Mouse (Mus musculus) CH12.LX (cell line): Measurements from ENCODE around the gene Pola2.

Experiments
- CHD2 ChIP-seq: IDR thresholded peaks from 2 replicates; pipeline ENCODE4 v1.6.1; 2011; ENCODE audit warnings: low read length, improper control_type of control experiment
- CTCF ChIP-seq, 2 experiments: IDR thresholded peaks in 1 of 2; conservative IDR thresholded peaks in 1 of 2; 2 replicates each; pipeline ENCODE4 v1.5.1; 2011 to 2012; ENCODE audit warnings: low read depth in 2 of 2, low read length in 2 of 2, improper control_type of control experiment in 1 of 2, inconsistent platforms in 1 of 2, mild to moderate bottlenecking in 1 of 2, moderate library complexity in 1 of 2
- ELF1 ChIP-seq: IDR thresholded peaks from 2 replicates; pipeline ENCODE4 v1.6.1; 2014; ENCODE audit warnings: low read depth, mild to moderate bottlenecking, inconsistent platforms, low read length, improper control_type of control experiment
- HCFC1 ChIP-seq: IDR thresholded peaks from 2 replicates; pipeline ENCODE4 v1.6.1; 2012; ENCODE audit warnings: low read depth, mild to moderate bottlenecking, inconsistent platforms, low read length, improper control_type of control experiment
- MAX ChIP-seq: IDR thresholded peaks from 2 replicates; pipeline ENCODE4 v1.6.1; 2011; ENCODE audit warnings: low read length, improper control_type of control experiment
- POLR2AphosphoS2 ChIP-seq: IDR thresholded peaks from 2 replicates; pipeline ENCODE4 v1.6.1; 2011; ENCODE audit warnings: low read depth, low read length, improper control_type of control experiment

- TF ChIP-seq CTCF (conservative IDR thresholded peaks at IDR 0.05 in 1 of 2, IDR thresholded peaks at IDR 0.05 in 1 of 2; ENCODE audit: low read depth in 2 of 2, low read length in 2 of 2) (no peak), ELF1 (no peak), MAX (no peak), CHD2 (no peak), HCFC1 (no peak), POLR2AphosphoS2 (no peak)
Observed at GRCm38 (mm10) chr19:5935691-5936090, 28.3 kb downstream of the Pola2 start.
